Mouse (Mus musculus): ENCODE data around the gene Vmn2r106.

Gene Vmn2r106

DNA sequence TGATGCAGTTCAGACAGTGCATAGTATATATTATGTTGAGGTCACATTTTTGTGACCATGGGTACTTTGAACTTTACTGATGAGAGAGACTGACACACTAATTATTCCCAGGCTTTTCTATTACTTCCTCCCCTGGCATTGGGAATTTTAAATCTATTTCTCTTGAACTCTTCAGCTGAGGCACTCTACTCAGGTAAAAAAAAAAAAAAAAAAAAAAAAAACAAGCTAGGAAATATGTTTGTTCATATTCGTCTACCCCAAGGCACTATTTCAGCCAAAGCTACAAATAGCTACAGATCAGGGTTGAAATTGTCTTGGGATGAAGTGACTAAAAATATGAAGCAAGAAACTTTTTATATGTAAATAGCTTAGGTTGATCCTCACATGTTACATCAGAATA is at the start of gene Vmn2r106:
Gene Vmn2r106 (minus strand): TSS at position 101 of the 400 bp plus-strand sequence.
- DNase-seq: no peak

DNA sequence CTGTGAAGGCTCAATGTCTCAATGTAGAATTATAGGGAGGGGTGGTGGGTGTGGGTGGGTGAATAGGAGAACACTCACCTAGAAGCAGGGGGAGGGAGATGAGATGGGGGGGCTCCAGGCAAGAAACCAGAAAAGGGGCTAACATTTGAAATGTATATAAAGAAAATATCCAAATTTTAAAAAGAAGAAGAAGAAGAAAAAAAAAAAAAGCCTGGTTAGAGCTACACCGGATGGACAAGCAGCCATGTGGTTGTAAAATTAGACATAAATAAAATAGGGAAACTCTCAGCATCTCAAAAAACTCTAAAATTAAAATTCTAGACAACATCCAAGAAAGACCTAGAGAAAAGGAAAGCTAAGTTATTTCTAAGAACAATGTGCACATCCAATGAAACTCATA is 20.4 kb upstream of the Vmn2r106 start:
- DNase-seq: no peak

DNA sequence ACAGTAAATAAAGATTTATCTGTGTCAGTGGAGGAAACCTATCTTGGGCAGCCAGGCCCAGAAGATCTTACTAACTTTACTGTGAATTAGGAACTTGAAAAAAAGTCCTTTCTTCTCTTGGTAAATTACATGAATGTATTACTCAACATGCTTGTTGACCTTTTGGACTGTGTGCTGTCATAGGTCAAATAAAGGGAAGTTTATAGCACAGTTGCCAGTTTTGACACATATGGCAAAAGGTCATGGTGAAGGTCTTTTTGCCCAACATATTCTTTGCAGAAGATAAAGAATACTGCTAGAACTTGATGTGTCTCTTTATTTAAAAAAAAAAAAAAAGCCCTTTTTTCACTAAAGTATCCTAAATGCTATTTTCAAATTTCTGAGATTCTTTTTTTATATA is 1.6 kb upstream of the Vmn2r106 start:
- DNase-seq: no peak

DNA sequence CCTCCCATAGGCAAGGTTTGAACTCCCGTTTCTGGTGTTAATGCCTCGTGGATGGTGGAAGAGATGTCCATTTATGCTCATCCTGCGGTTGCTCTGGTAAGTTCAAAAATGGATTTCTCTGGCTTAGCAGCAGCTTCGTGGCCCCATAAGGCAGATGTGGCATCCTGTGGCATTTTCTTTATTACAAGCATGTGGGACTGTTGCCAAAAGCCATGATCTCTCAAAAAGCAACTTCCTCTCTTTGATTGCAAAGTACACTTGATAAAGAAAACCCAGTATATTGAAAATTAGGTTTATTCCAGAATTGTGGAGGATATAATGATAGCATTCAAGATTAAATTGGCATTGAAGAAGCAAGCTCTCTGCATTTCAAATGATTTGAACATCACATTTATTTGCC is 29.8 kb downstream of the Vmn2r106 start:
- DNase-seq: no peak

DNA sequence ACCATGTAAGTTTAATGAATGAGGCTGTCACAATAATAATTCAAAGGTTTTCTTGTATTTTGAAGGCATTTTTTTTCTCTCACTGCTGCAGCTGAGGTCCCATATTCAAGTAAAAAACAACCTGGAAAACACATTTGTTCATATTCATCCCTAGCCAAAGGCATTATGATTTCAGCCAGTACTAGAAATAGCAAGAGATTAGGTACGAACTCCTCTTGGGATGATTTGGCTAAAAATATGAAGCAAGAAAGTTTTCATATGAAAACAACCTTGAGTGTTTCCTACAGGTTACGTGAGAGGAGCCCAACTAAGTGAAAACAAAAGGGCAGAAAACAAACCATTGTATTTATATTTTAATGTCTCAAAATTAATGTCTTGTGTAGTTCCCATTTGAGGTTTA is 50.4 kb downstream of the Vmn2r106 start, which contains the start of gene Vmn2r105:
Gene Vmn2r105 (minus strand): TSS at position 101 of the 400 bp plus-strand sequence.
- DNase-seq: no peak

Measured in thymus, adult 18-20 months (tissue).